Mouse (Mus musculus) kidney, postnatal 0 days (tissue): ENCODE results near the gene Nrxn3. TPM values are rescaled to one million over a fixed set of nuclear protein-coding genes. Genes with fewer than 3 reads are reported as not detected.

ENCODE experiments used
- ATAC-seq: fragments of 200-750 bp; cut with Nextera tagmentation; replicated peaks from 2 replicates; pipeline ENCODE4 v1.8.0; 2017; ENCODE audit warnings: low read depth, moderate number of reproducible peaks, moderate TSS enrichment, moderate library complexity; ENCODE audit not compliant: low FRiP score
- DNase-seq: peaks from one replicate; pipeline ENCODE4 v3.0.0-alpha.2; 2016; ENCODE audit warnings: low spot score
- H3K27ac ChIP-seq: fragments of 300-500 bp; sonication (generic); 2 replicates; pipeline ENCODE4 v1.5.1; 2014; ENCODE audit warnings: mild to moderate bottlenecking
- H3K27me3 ChIP-seq: fragments of 300-500 bp; sonication (generic); 2 replicates; pipeline ENCODE4 v1.6.1; 2014; ENCODE audit warnings: low read length, mixed read lengths; ENCODE audit not compliant: insufficient read depth
- H3K36me3 ChIP-seq: fragments of 300-500 bp; sonication (generic); 2 replicates; pipeline ENCODE4 v1.6.1; 2014; ENCODE audit warnings: low read length, mixed read lengths; ENCODE audit not compliant: insufficient read depth
- H3K4me1 ChIP-seq: fragments of 300-500 bp; sonication (generic); replicated peaks from 2 replicates; pipeline ENCODE4 v1.6.1; 2014; ENCODE audit warnings: antibody characterized with exemption, low read length, mixed read lengths; ENCODE audit not compliant: insufficient read depth
- H3K4me2 ChIP-seq: fragments of 300-500 bp; sonication (generic); 2 replicates; pipeline ENCODE4 v1.6.1; 2014; ENCODE audit warnings: mild to moderate bottlenecking, low read length, moderate library complexity, mixed read lengths
- H3K4me3 ChIP-seq: fragments of 300-500 bp; sonication (generic); replicated peaks from 2 replicates; pipeline ENCODE4 v1.5.1; 2014; ENCODE audit warnings: low read depth, low read length
- H3K9ac ChIP-seq: fragments of 300-500 bp; sonication (generic); 2 replicates; pipeline ENCODE4 v1.6.1; 2014; ENCODE audit warnings: low read depth, low read length
- H3K9me3 ChIP-seq: fragments of 300-500 bp; sonication (generic); replicated peaks from 2 replicates; pipeline ENCODE4 v1.6.1; 2016; ENCODE audit warnings: low read length, inconsistent platforms, mixed read lengths
- CTCF ChIP-seq: IDR thresholded peaks from 2 replicates; pipeline ENCODE4 v1.5.1; 2016; ENCODE audit warnings: antibody characterized with exemption, low read depth, mild to moderate bottlenecking, moderate library complexity
- WGBS: fragments of 180-500 bp; shearing (Covaris S2); extraction: QIAGEN DNeasy Blood & Tissue Kit; methylation state at CpG from one replicate; pipeline ENCODE4 v1.1.7; 2014; 5-methylcytosine and 5-hydroxymethylcytosine counted together
- polyA plus RNA-seq: library from polyadenylated mRNA; unstranded; fragments of >200 nt; fragmentation: Nextera tagmentation; extraction: Ambion mirVana; gene quantifications from 2 replicates; pipeline ENCODE4 v1.2.1, GENCODE M21; 2015

Nrxn3 gene
- polyA plus RNA-seq, 1 experiment from 2014 or later = 3.0 TPM

- TF ChIP-seq CTCF = no peak
- DNase-seq (no peak), ATAC-seq (no peak)
- Histone ChIP-seq H3K27ac (no peak overlapping the region), H3K4me1 (no peaks in the 10 kb centered on the region), H3K27me3 (no peaks in the 10 kb centered on the region), H3K4me3 (no peak overlapping the region), H3K9me3 (no peaks in the 10 kb centered on the region), H3K9ac (no peak overlapping the region), H3K36me3 (no peaks in the 10 kb centered on the region), H3K4me2 (no peak overlapping the region)
- 38% methylated on average over 1 of the region's 1 CpGs for WGBS
These were observed 647.3 kb downstream of the Nrxn3 start for GRCm38 (mm10) chr12:89369939-89370338.

- no peaks in the 10 kb centered on the region for H3K4me1 ChIP-seq
- H3K36me3 ChIP-seq = no peaks in the 10 kb centered on the region
- WGBS = 72% methylated on average over 1 of the region's 1 CpGs
- no peak overlapping the region for H3K27ac ChIP-seq
- H3K4me3 ChIP-seq = no peak overlapping the region
- H3K9me3 ChIP-seq = no peaks in the 10 kb centered on the region
- H3K9ac ChIP-seq = no peak overlapping the region
- ATAC-seq = no peak
- H3K27me3 ChIP-seq = no peaks in the 10 kb centered on the region
- DNase-seq = no peak
- TF ChIP-seq CTCF = no peak
- no peak overlapping the region for H3K4me2 ChIP-seq
These were observed 653.9 kb downstream of the Nrxn3 start for GRCm38 (mm10) chr12:89376600-89376999.

- H3K4me1 ChIP-seq = no peaks in the 10 kb centered on the region
- H3K9ac ChIP-seq = no peak overlapping the region
- 44% methylated on average over 5 of the region's 5 CpGs for WGBS
- H3K4me2 ChIP-seq = no peak overlapping the region
- TF ChIP-seq CTCF = no peak
- no peak for DNase-seq
- no peaks in the 10 kb centered on the region for H3K27me3 ChIP-seq
- H3K9me3 ChIP-seq = no peaks in the 10 kb centered on the region
- no peak for ATAC-seq
- no peak overlapping the region for H3K27ac ChIP-seq
- H3K36me3 ChIP-seq = no peaks in the 10 kb centered on the region
- H3K4me3 ChIP-seq = no peak overlapping the region
These were observed 654.5 kb downstream of the Nrxn3 start for GRCm38 (mm10) chr12:89377051-89377643.

- Histone ChIP-seq H3K27ac (no peak overlapping the region), H3K27me3 (no peaks in the 10 kb centered on the region), H3K9me3 (no peaks in the 10 kb centered on the region), H3K9ac (no peak overlapping the region), H3K4me1 (no peaks in the 10 kb centered on the region), H3K4me2 (no peak overlapping the region), H3K36me3 (no peaks in the 10 kb centered on the region), H3K4me3 (no peak overlapping the region)
- DNase-seq = no peak
- no peak for ATAC-seq
- 78% methylated on average over 2 of the region's 2 CpGs for WGBS
- TF ChIP-seq CTCF = no peak
These were observed 655.0 kb downstream of the Nrxn3 start for GRCm38 (mm10) chr12:89377687-89378086.

- Histone ChIP-seq H3K27ac (no peak overlapping the region), H3K4me2 (no peak overlapping the region), H3K4me3 (no peak overlapping the region), H3K27me3 (no peaks in the 10 kb centered on the region), H3K9me3 (no peaks in the 10 kb centered on the region), H3K4me1 (no peaks in the 10 kb centered on the region), H3K9ac (no peak overlapping the region), H3K36me3 (no peaks in the 10 kb centered on the region)
- peak; percentile 56 for TF ChIP-seq CTCF
- DNase-seq (peak; percentile 47), ATAC-seq (0 out of 2 replicates have a peak, but pooled peaks have one; percentile 43)
- 15% methylated on average over 3 of the region's 3 CpGs for WGBS
These were observed 660.6 kb downstream of the Nrxn3 start for GRCm38 (mm10) chr12:89383254-89383653.

- 54% methylated on average over 3 of the region's 3 CpGs for WGBS
- Histone ChIP-seq H3K9ac (no peak overlapping the region), H3K27me3 (no peaks in the 10 kb centered on the region), H3K9me3 (no peaks in the 10 kb centered on the region), H3K4me3 (no peak overlapping the region), H3K4me1 (no peaks in the 10 kb centered on the region), H3K36me3 (no peaks in the 10 kb centered on the region), H3K4me2 (no peak overlapping the region), H3K27ac (no peak overlapping the region)
- DNase-seq = peak; percentile 60
- TF ChIP-seq CTCF = peak; percentile 76
- ATAC-seq = no peak
These were observed 672.6 kb downstream of the Nrxn3 start for GRCm38 (mm10) chr12:89395121-89395792.
